Mouse (Mus musculus): ENCODE data around the gene Pabpc1l.
"Not testable (repeated sequence)": the region's sequence is repeated elsewhere in the genome, so short reads cannot be mapped to it uniquely, and the experiment has no call there.

The Pabpc1l gene

GRCm38 (mm10) chr2:164036520-164037019, 11.3 kb downstream of the Pabpc1l start:
- no peak for ATAC-seq (ENCODE audit: low TSS enrichment)

GRCm38 (mm10) chr2:164038407-164039028, 13.3 kb downstream of the Pabpc1l start:
- ATAC-seq (ENCODE audit: low TSS enrichment), result no peak

- ATAC-seq (ENCODE audit: low TSS enrichment), result no peak
Observed at GRCm38 (mm10) chr2:164040949-164041348, 15.7 kb downstream of the Pabpc1l start.

GRCm38 (mm10) chr2:164041523-164041922, 16.3 kb downstream of the Pabpc1l start:
- no peak for ATAC-seq (ENCODE audit: low TSS enrichment)

- no peak for ATAC-seq (ENCODE audit: low TSS enrichment)
Observed at GRCm38 (mm10) chr2:164047197-164047690, 22.0 kb downstream of the Pabpc1l start.

- no peak for ATAC-seq (ENCODE audit: low TSS enrichment)
Observed at GRCm38 (mm10) chr2:164053767-164054166, 28.5 kb downstream of the Pabpc1l start.

GRCm38 (mm10) chr2:164054671-164055070, 29.4 kb downstream of the Pabpc1l start:
- ATAC-seq (ENCODE audit: low TSS enrichment), result no peak

- no peak for ATAC-seq (ENCODE audit: low TSS enrichment)
Observed at GRCm38 (mm10) chr2:164059634-164060235, 34.5 kb downstream of the Pabpc1l start.

GRCm38 (mm10) chr2:164070142-164070764, 45.0 kb downstream of the Pabpc1l start, which contains the start of gene Stk4:
TSS of gene Stk4 (plus strand) at chr2:164070322.
- ATAC-seq (ENCODE audit: low TSS enrichment), result peak; percentile 38

GRCm38 (mm10) chr2:164070765-164071436, 45.7 kb downstream of the Pabpc1l start, which contains the start of gene Tomm34:
TSS of gene Tomm34 (minus strand) at chr2:164071169.
- peak; percentile 85 for ATAC-seq (ENCODE audit: low TSS enrichment)

GRCm38 (mm10) chr2:164071437-164071820, 46.2 kb downstream of the Pabpc1l start:
- ATAC-seq (ENCODE audit: low TSS enrichment), result not testable (repeated sequence)

GRCm38 (mm10) chr2:164072109-164072508, 46.9 kb downstream of the Pabpc1l start:
- ATAC-seq (ENCODE audit: low TSS enrichment), result no peak

GRCm38 (mm10) chr2:164073120-164073519, 47.9 kb downstream of the Pabpc1l start:
- ATAC-seq (ENCODE audit: low TSS enrichment), result no peak

GRCm38 (mm10) chr2:164073918-164074578, 48.8 kb downstream of the Pabpc1l start:
- peak; percentile 86 for ATAC-seq (ENCODE audit: low TSS enrichment)

GRCm38 (mm10) chr2:164075088-164075487, 49.8 kb downstream of the Pabpc1l start:
- no peak for ATAC-seq (ENCODE audit: low TSS enrichment)

GRCm38 (mm10) chr2:164076874-164077425, 51.7 kb downstream of the Pabpc1l start:
- ATAC-seq (ENCODE audit: low TSS enrichment), result no peak

GRCm38 (mm10) chr2:164077875-164078274, 52.6 kb downstream of the Pabpc1l start:
- ATAC-seq (ENCODE audit: low TSS enrichment), result no peak

- ATAC-seq (ENCODE audit: low TSS enrichment), result no peak
Observed at GRCm38 (mm10) chr2:164079488-164079887, 54.2 kb downstream of the Pabpc1l start.

- no peak for ATAC-seq (ENCODE audit: low TSS enrichment)
Observed at GRCm38 (mm10) chr2:164081577-164081976, 56.3 kb downstream of the Pabpc1l start.

- ATAC-seq (ENCODE audit: low TSS enrichment), result no peak
Observed at GRCm38 (mm10) chr2:164082175-164082574, 56.9 kb downstream of the Pabpc1l start.
